Mouse (Mus musculus) cerebellum, adult 2 months (tissue): Measurements from ENCODE around the gene Gcm2.

ENCODE experiments used
- CTCF ChIP-seq: fragments of 200-500 bp; IDR thresholded peaks from 2 replicates; pipeline ENCODE4 v1.5.1; 2011; ENCODE audit warnings: low read depth, mild to moderate bottlenecking, control low read depth, low read length, moderate library complexity, borderline replicate concordance; ENCODE audit not compliant: insufficient read depth
- POLR2A ChIP-seq: fragments of 200-500 bp; IDR thresholded peaks from 2 replicates; pipeline ENCODE4 v1.6.1; 2011; ENCODE audit warnings: low read length, control low read depth, borderline replicate concordance; ENCODE audit not compliant: insufficient read depth

DNA sequence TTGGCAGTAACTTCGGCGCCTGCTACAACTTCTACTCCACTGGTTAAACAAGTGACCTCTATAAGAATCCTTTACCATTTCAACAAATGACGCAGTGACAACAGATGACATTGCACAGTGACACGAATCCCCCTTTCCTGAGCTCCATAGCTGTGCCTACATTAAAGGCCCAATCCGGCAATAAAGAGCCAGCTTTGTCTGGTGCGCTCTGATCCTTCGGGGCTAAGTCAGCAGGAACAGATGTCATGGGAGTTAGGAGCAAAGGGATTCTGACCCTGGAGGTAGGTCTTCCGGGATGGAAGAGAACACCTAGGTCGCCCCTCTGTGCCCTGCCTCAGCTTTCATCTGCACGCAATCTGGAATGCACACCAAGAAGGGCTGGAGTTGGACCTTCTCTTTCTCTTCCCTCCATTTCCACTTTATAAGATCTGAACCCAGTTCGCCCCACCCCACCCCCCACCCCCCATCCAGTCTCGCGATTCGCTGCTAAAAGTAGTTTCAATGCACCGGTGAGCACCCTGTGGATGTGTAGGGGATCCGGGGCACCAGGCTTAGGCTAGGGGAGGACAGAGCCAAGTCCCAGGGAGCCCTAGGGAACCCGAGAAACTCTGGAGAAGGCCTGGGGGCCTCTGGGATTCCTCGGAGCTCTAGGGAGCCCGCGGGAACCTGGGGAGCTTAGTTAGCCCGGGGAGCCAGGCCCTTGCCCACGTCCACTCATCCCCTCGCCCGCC lies 32.0 kb downstream of the Gcm2 start:
- TF ChIP-seq POLR2A (no peak), CTCF (no peak)
